Mouse (Mus musculus) CH12.LX (cell line): Measurements from ENCODE around the gene Pfdn6. TPM values are rescaled to one million over a fixed set of nuclear protein-coding genes. Genes with fewer than 3 reads are reported as not detected.
A peak's percentile ranks its signal among the peaks of the same experiment; 100 is the strongest.

Experiments
- DNase-seq: peaks from one replicate; pipeline ENCODE4 v3.0.0-alpha.2; 2013; ENCODE audit errors: extremely low read depth
- H3K27ac ChIP-seq: 2 replicates; pipeline ENCODE4 v1.5.1; 2012; ENCODE audit warnings: low read depth, mild to moderate bottlenecking, control low read depth, moderate library complexity; ENCODE audit not compliant: insufficient read depth
- H3K27me3 ChIP-seq: replicated peaks from 2 replicates; pipeline ENCODE3; 2012; ENCODE audit warnings: inconsistent platforms
- H3K36me3 ChIP-seq, 2 experiments: replicated peaks in 1 of 2; 2 replicates each; pipeline versions ENCODE3 to v1.6.1; 2012; ENCODE audit warnings: inconsistent platforms in 1 of 2, low read length in 1 of 2, mild to moderate bottlenecking in 1 of 2, mixed read lengths in 1 of 2, moderate library complexity in 1 of 2; ENCODE audit not compliant: control insufficient read depth in 1 of 2, insufficient read depth in 1 of 2
- H3K4me1 ChIP-seq, 2 experiments: 2 replicates each; pipeline ENCODE4 v1.6.1; 2012; ENCODE audit warnings: inconsistent platforms in 1 of 2, moderate library complexity in 1 of 2; ENCODE audit not compliant: insufficient read depth in 2 of 2, control insufficient read depth in 1 of 2
- H3K4me2 ChIP-seq: 2 replicates; pipeline ENCODE4 v1.6.1; 2012; ENCODE audit warnings: low read depth, mild to moderate bottlenecking, control low read depth; ENCODE audit not compliant: poor library complexity, insufficient read depth, severe bottlenecking
- H3K4me3 ChIP-seq, 3 experiments: fragments of 150-350 bp in 1 of 3; sonication (generic) in 1 of 3; replicated peaks in 1 of 3; 2 replicates each; pipeline versions ENCODE3 to v1.5.1; 2011 to 2012; ENCODE audit warnings: low read depth in 2 of 3, low read length in 2 of 3, mild to moderate bottlenecking in 2 of 3, moderate library complexity in 2 of 3, control low read depth in 1 of 3, improper control_type of control experiment in 1 of 3, inconsistent platforms in 1 of 3, mixed read lengths in 1 of 3; ENCODE audit not compliant: poor library complexity in 1 of 3
- H3K79me2 ChIP-seq: replicated peaks from 2 replicates; pipeline ENCODE4 v1.6.1; 2012; ENCODE audit warnings: mild to moderate bottlenecking, moderate library complexity; ENCODE audit not compliant: control insufficient read depth, poor library complexity, insufficient read depth, severe bottlenecking; ENCODE audit errors: extremely low read depth
- H3K9ac ChIP-seq: 2 replicates; pipeline ENCODE4 v1.6.1; 2012; ENCODE audit warnings: low read depth, mild to moderate bottlenecking, control low read depth, moderate library complexity; ENCODE audit not compliant: insufficient read depth
- H3K9me3 ChIP-seq: replicated peaks from 2 replicates; pipeline ENCODE3; 2012; ENCODE audit warnings: low read length, inconsistent platforms, mixed read lengths
- ELF1 ChIP-seq: IDR thresholded peaks from 2 replicates; pipeline ENCODE4 v1.6.1; 2014; ENCODE audit warnings: low read depth, mild to moderate bottlenecking, inconsistent platforms, low read length, improper control_type of control experiment
- EP300 ChIP-seq: IDR thresholded peaks from 2 replicates; pipeline ENCODE4 v1.6.1; 2011; ENCODE audit warnings: low read length, improper control_type of control experiment
- GABPA ChIP-seq: IDR thresholded peaks from 2 replicates; pipeline ENCODE4 v1.6.1; 2012; ENCODE audit warnings: low read depth, low read length, improper control_type of control experiment, inconsistent platforms; ENCODE audit not compliant: insufficient replicate concordance
- IRF4 ChIP-seq: IDR thresholded peaks from 2 replicates; pipeline ENCODE4 v1.6.1; 2014; ENCODE audit warnings: low read depth, mild to moderate bottlenecking, inconsistent platforms, low read length, improper control_type of control experiment
- JUN ChIP-seq: IDR thresholded peaks from 2 replicates; pipeline ENCODE4 v1.6.1; 2011; ENCODE audit warnings: low read depth, mild to moderate bottlenecking, low read length, improper control_type of control experiment, moderate library complexity; ENCODE audit not compliant: insufficient read depth
- JUND ChIP-seq: conservative IDR thresholded peaks from 2 replicates; pipeline ENCODE4 v1.6.1; 2011; ENCODE audit warnings: low read depth, low read length, improper control_type of control experiment
- MAZ ChIP-seq: IDR thresholded peaks from 2 replicates; pipeline ENCODE4 v1.6.1; 2012; ENCODE audit warnings: low read depth, mild to moderate bottlenecking, inconsistent platforms, low read length, improper control_type of control experiment, moderate library complexity
- MEF2A ChIP-seq: IDR thresholded peaks from 2 replicates; pipeline ENCODE4 v1.6.1; 2014; ENCODE audit warnings: low read depth, mild to moderate bottlenecking, inconsistent platforms, low read length, improper control_type of control experiment, borderline replicate concordance
- MYC ChIP-seq: IDR thresholded peaks from 2 replicates; pipeline ENCODE4 v1.6.1; 2011; ENCODE audit warnings: low read depth, mild to moderate bottlenecking, improper control_type of control experiment, low read length
- NELFE ChIP-seq: IDR thresholded peaks from 2 replicates; pipeline ENCODE4 v1.6.1; 2011; ENCODE audit warnings: low read depth, low read length, improper control_type of control experiment
- POLR2A ChIP-seq: IDR thresholded peaks from 2 replicates; pipeline ENCODE4 v1.6.1; 2011; ENCODE audit warnings: low read depth, mild to moderate bottlenecking, improper control_type of control experiment, low read length
- POLR2AphosphoS2 ChIP-seq: IDR thresholded peaks from 2 replicates; pipeline ENCODE4 v1.6.1; 2011; ENCODE audit warnings: low read depth, low read length, improper control_type of control experiment
- RAD21 ChIP-seq: IDR thresholded peaks from 2 replicates; pipeline ENCODE4 v1.6.1; 2011; ENCODE audit warnings: low read depth, mild to moderate bottlenecking, low read length, improper control_type of control experiment, moderate library complexity
- RCOR1 ChIP-seq: conservative IDR thresholded peaks from 2 replicates; pipeline ENCODE4 v1.6.1; 2012; ENCODE audit warnings: low read depth, mild to moderate bottlenecking, inconsistent platforms, low read length, improper control_type of control experiment
- SIN3A ChIP-seq: IDR thresholded peaks from 2 replicates; pipeline ENCODE4 v1.6.1; 2012; ENCODE audit warnings: low read length, improper control_type of control experiment, inconsistent platforms
- SMC3 ChIP-seq: IDR thresholded peaks from 2 replicates; pipeline ENCODE4 v1.6.1; 2011; ENCODE audit warnings: low read depth, low read length, improper control_type of control experiment
- TBP ChIP-seq: conservative IDR thresholded peaks from 2 replicates; pipeline ENCODE4 v1.6.1; 2011; ENCODE audit warnings: low read depth, low read length, improper control_type of control experiment
- TCF12 ChIP-seq: IDR thresholded peaks from 2 replicates; pipeline ENCODE4 v1.6.1; 2014; ENCODE audit warnings: low read depth, mild to moderate bottlenecking, inconsistent platforms, low read length, improper control_type of control experiment
- UBTF ChIP-seq: IDR thresholded peaks from 2 replicates; pipeline ENCODE4 v1.6.1; 2012; ENCODE audit warnings: low read depth, mild to moderate bottlenecking, inconsistent platforms, low read length, improper control_type of control experiment, moderate library complexity
- USF1 ChIP-seq: IDR thresholded peaks from 2 replicates; pipeline ENCODE4 v1.6.1; 2014; ENCODE audit warnings: low read depth, mild to moderate bottlenecking, inconsistent platforms, low read length, improper control_type of control experiment
- ZC3H11A ChIP-seq: IDR thresholded peaks from 2 replicates; pipeline ENCODE4 v1.6.1; 2012; ENCODE audit warnings: low read depth, mild to moderate bottlenecking, inconsistent platforms, low read length, improper control_type of control experiment
- ZKSCAN1 ChIP-seq: IDR thresholded peaks from 2 replicates; pipeline ENCODE4 v1.6.1; 2012; ENCODE audit warnings: low read depth, inconsistent platforms, low read length, improper control_type of control experiment, borderline replicate concordance
- ZMIZ1 ChIP-seq: IDR thresholded peaks from 2 replicates; pipeline ENCODE4 v1.6.1; 2012; ENCODE audit warnings: low read depth, mild to moderate bottlenecking, inconsistent platforms, low read length, improper control_type of control experiment
- dilution Hi-C: fragments of 300-500 bp; cut with MboI; formaldehyde crosslinking; loops from 2 replicates; pipeline ENCODE4 v1.14.3; 2020; ENCODE audit warnings: low sequenced_read_pairs; ENCODE audit not compliant: extremely low pct_unique_long_range_greater_than_20kb, extremely low pct_ligation_motif_present
- in situ Hi-C: fragments of 300-500 bp; cut with MboI; formaldehyde crosslinking; loops from 3 replicates; pipeline ENCODE4 v1.14.3; 2019; ENCODE audit warnings: low sequenced_read_pairs, low pct_ligation_motif_present, low pct_unique_long_range_greater_than_20kb, mixed read lengths
- polyA plus RNA-seq: library from polyadenylated mRNA; unstranded; fragments of >175 nt; gene quantifications from 2 replicates; pipeline ENCODE4 v1.2.1, GENCODE M21; 2012; ENCODE audit warnings: low read depth; ENCODE audit not compliant: insufficient read length
- total RNA-seq, 2 experiments: library from RNA; depleted of rRNA; stranded (reverse); fragments of 300-350 nt in 1 of 2; fragments of >200 nt in 1 of 2; gene quantifications; 2 replicates each; pipeline ENCODE4 v1.2.3; 2012 to 2014

Pfdn6 gene
- total and polyA plus RNA-seq, 3 experiments, result 92.3 to 140 (median 109) TPM

- TF ChIP-seq MYC, result no peak
- no peak for TF ChIP-seq ZKSCAN1
- peak; percentile 81 for TF ChIP-seq ZMIZ1
- TF ChIP-seq MEF2A, result peak; percentile 73
- peak; percentile 100 for TF ChIP-seq TCF12
- peak; percentile 95 for TF ChIP-seq TBP
- TF ChIP-seq JUND, result no peak
- TF ChIP-seq UBTF, result peak; percentile 76
- peak; percentile 67; the same call in 1 of the 2 replicates for TF ChIP-seq RCOR1
- TF ChIP-seq POLR2A, result peak; percentile 72
- TF ChIP-seq EP300, result no peak
- TF ChIP-seq ELF1, result peak; percentile 85
- peak; percentile 81 for TF ChIP-seq IRF4
- no peak for TF ChIP-seq RAD21
- TF ChIP-seq JUN, result no peak
- TF ChIP-seq GABPA, result peak; percentile 35; the same call in 1 of the 2 replicates
- TF ChIP-seq USF1, result no peak; the same call in 1 of the 2 replicates
- no peak for TF ChIP-seq ZC3H11A
- no peak for TF ChIP-seq SMC3
- peak; percentile 97 for TF ChIP-seq POLR2AphosphoS2
Observed at GRCm38 (mm10) chr17:33929371-33930279, 10.5 kb downstream of the Pfdn6 start, which contains the start of gene Rgl2 (continued).

GRCm38 (mm10) chr17:33928251-33928947 lies 11.7 kb downstream of the Pfdn6 start:
- TF ChIP-seq NELFE (no peak), RCOR1 (no peak), MAZ (no peak), SIN3A (no peak), IRF4 (no peak), GABPA (no peak)
- no peak overlapping the region for H3K9ac ChIP-seq
- H3K4me3 ChIP-seq, result peak overlapping the region in 2 of 3 experiments; percentile 45 to 75
- no peak for DNase-seq
- no peaks in the 10 kb centered on the region for H3K27me3 ChIP-seq
- in situ Hi-C loops (no loop called here), dilution Hi-C loops (no loop called here)
- H3K9me3 ChIP-seq, result peaks cover 3% of the 10 kb centered on the region
- H3K36me3 ChIP-seq, result peaks cover 51 to 72% of the 10 kb centered on the region in 2 experiments
- H3K4me2 ChIP-seq, result peak overlapping the region; percentile 53
- H3K4me1 ChIP-seq, result peaks cover 4 to 22% of the 10 kb centered on the region in 2 experiments
- H3K27ac ChIP-seq, result no peak overlapping the region
- 0 out of 2 replicates have a peak, but pooled peaks cover 2% of the 10 kb centered on the region for H3K79me2 ChIP-seq
